Mouse (Mus musculus) lung, adult 18-20 months (tissue): ENCODE measurements around the gene Robo2.

Experiments used
- DNase-seq, 2 experiments: peaks; one replicate each; pipeline ENCODE4 v3.0.0; 2022; ENCODE audit warnings: mixed read lengths in 2 of 2

The Robo2 gene

DNA sequence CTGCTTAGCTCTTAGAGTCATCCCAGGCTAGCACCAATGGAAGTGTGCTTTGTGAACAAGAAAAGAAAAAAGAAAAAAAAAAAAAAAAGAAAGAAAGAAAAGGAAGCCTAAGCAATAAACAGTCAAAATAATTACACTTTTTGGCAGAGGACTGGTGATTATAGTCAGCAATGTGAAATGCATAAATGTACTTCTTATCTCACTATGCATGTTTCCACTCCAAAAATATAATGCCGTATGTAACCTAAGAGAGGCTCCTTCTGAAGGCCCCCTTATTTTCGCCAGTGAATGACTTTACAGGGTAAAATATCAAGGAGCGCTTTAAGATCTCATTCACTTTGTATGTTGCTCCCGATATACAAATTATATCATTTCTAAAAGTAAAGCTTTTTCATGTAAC is 496.2 kb downstream of the Robo2 start:
- DNase-seq: no peak

- DNase-seq: no peak
Measured at GRCm38 (mm10) chr16:73914936-73915335, 496.7 kb downstream of the Robo2 start.

DNA sequence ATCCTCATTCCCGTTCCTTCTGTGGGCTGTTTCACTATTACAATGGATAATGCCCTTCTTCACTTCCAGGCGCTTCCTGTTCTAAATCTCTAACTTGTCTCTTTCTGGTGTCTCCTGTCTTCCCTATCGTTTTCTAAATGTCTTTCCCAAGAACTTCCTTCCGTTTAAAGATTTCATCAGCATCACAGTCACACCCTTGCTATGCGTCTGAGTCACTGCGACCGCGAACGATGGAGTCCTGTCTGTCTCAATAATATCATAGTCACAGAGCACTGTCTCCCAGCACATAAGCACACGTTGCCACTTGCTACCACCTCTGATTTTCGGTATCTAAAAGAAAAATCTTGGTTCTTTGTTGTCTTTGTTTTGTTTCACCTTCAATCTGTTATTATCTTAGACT is 503.1 kb downstream of the Robo2 start:
- no peak for DNase-seq

GRCm38 (mm10) chr16:73896856-73897255 is 514.8 kb downstream of the Robo2 start:
- DNase-seq: no peak

DNA sequence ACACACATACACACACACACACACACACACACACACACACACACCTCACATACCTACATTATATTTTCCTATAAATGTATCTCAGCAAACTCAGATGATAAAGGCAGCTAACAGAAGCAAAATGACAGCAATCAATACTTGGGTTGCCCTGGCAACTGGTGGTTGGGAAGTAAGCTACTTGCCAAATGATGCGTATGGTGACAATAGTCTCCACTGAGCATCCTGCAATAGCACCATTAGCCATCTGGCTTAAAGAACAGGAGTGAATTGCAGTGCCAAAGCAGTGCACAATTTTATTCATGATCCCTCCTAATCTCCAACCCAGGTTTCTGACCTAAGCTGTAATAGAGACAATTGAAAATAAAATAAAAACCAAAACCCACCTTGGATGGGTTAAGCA is 529.7 kb downstream of the Robo2 start:
- no peak for DNase-seq

DNA sequence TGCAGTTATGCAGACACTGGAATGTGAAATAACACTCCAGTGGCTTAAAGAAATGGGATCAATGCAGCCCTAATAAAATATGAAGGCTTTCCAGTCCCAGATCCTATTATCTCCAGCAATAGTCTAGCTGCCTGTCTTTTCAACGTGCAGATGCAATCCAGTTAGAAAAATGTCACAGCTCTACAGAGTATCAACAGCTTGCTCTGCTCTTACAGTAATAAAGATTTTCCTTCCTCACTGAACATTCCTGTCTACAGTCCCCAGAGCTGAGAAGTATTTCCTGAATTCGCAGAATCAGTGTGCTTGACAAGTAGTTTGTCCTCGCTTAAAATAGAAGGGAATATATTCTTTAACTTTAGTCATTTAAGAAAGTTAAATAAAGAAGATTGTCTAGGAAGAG is 533.7 kb downstream of the Robo2 start:
- no peak for DNase-seq

DNA sequence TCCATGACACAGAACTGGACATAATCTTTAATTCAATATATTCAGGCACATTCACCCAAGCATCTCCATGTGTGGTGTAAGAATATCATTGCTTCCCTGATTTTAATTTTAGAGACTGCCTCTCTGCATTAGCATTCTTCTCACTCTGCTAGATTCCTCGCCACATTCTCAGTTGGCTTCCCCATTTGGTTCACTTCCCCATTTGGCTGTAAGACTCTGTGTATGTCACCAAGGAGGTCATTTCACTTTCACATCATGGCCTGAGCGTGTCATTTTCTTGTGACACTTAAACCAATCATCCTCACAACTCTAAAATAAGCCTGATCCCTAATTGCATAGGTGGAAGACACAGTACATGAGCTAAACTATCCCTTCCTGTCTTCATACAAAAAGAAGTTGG is 536.6 kb downstream of the Robo2 start:
- DNase-seq: peak in 1 of 2 experiments; percentile 5

- DNase-seq: no peak
Measured at GRCm38 (mm10) chr16:73873828-73874558, 537.6 kb downstream of the Robo2 start.

DNA sequence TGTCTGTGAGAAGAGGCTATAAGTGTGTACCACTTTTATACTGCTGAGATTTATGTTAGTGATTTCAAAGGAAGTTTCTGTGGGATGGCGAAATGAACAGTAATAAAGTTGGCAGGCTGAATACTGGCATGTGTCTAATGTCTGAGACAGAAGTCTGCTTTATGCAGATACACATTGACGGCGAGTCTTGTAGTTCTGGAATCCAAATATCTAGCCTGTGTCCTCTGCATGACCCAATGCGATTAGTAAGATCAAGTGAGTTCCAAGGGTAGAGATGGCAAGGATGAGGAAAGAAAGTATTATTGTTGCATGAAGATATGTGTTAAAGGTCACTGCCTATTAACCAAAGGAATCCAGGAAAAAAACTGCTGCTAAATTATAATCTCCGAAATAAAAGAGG is 541.3 kb downstream of the Robo2 start:
- DNase-seq: no peak

DNA sequence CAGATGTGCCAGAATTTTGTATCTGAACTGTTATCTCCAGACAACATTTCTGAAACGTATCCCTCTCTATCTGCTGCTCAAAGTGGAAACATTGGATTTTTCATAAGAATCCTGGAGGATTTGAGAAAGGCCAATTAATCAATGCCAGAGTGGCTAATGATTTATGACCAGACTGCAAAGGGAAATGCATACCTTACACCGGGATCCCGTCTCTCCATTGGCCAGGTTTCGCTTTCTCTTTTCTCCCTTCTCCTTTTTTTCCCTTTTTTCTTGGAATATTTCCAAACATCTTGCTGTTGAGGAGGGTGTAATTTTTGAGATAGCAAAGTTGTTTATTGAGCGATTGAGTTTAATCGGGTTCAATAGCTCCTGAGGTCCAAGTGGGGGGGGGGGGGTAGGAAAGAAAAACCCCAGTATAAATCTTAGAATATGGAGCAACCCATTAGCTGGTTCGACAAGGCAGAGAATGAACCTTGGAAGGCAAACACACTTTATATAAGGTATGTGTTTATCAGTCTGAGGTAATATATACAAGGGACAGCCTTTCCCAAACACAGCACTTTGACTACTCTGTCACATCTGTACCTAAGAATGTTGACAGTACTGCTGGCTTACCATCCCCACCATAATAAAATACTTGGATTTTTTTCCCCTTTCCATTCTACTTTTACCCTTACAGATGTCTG is 542.0 kb downstream of the Robo2 start:
- DNase-seq: no peak

DNA sequence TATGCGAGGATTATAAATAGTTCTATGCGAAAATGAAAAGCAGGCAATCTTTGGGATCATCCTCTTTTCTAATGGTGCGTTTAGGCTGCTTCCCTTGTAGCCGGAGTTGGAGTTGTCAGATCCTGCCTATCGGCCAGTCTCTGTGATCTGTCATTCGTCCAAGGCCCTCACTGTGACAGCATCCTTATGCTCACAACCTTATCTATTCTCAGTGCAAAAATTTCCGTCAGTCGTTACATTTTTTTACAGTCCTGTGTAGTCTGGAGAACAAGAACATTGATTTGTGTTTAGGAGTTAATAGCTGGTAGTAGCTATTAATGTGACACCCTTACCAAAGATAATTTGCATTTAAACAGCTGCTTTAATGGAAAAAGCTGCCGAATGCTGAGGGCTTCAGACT is 547.0 kb downstream of the Robo2 start:
- DNase-seq: no peak

DNA sequence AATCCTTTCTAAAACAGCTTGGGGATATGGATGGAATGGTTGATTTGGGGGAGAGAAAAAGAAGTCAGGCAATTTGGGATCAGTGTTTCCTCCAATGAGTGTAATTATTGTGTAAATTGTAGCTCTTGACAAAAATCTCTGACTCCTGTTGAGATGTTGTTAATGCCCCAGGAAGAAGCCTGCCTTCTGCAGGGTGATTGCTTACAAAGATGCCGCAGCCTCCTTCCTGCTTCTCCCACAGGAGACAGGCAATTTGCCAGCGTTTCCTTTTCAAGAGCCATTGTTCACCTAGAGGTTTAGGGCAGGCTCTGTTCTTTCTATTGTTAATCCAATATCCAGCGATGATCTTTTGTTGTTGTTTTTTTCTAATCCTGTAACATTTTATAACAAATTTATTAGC is 547.9 kb downstream of the Robo2 start:
- peak in 1 of 2 experiments; percentile 7 for DNase-seq

- DNase-seq: no peak
Measured at GRCm38 (mm10) chr16:73858717-73859116, 552.9 kb downstream of the Robo2 start.

DNA sequence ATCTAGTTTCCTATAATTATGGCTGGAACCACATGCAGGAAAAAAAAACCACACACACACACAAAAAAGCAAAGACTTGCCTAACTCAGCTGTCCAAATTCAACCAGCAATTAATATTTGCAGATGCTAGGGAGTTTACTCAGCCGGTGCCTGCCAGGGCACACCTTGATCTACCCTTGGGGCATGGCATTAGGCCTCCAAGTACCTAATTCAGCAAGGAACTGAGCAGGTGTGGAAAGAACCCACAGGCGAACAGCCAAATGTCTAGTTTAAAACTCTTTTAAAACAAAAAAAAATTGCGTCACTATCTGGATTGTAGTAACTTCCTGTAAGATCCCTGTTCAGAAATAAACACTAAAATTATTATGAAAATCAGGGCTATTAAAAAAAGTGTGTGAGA is 555.8 kb downstream of the Robo2 start:
- no peak for DNase-seq
